Mouse (Mus musculus): ENCODE results near the gene Panx2.

Panx2 gene

DNA sequence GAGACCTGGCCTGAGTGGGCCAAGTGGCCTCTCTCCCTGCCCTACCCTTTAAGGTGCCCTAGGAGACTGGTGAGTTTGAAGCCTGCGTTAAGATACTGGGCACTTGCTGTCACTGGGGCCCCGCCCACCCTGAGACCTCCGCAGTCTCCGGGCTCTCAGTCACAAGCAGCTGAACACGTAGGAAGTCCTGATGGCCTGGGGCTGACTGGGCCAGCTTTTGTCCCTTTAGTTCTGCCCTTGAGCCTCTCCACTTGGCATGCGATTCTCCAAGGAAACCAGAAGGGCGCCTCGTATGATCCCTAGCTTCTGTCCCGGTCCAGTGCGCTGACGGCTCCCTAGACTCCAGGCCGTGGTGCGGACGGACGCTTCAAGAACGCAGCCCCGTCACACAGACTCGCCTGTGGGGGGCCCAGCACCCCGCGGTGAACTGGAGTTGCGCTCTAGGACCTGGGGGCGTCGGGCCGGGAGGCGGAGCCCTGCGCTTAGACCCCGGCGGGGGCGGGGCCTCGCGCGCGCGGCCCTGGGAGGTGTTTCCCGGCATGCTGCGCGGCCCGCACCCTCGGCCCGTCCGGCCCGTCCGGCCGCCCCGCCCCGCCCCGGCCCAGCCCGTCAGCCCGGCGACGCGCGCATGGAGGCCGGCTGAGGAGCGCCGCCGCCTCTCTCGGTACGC, 16.1 kb downstream of the Panx2 start:
- DNase-seq: peak; percentile 93

DNA sequence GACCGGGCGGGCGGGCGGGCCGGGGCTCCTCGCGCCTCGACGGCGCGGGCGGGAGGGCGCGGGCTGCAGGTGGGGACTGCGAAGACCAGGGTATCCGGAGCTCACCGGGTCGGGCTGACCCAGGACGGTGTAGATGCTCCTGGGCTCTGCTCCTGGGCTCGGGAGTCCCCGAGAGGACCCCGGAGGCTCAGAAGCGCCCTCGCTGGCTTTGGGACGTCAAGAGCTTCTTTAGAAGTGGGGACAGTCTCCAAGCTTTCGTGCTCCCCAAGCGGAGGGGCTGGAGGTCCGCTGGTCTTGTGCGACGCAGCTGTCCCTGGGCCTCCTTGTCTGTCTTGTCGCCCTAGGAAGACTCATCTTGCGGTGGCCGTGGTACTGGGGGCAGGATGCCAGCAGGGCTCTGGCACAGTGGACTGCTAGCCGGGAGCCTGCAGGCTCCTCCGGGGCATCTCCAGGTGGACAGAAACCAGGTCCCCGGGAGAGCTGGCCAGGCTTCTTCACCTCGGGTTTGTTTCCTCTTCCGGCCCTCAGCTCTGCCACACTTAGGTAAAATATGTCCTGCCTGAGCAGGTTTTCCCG, 16.7 kb downstream of the Panx2 start:
- peak; percentile 78 to 82 for DNase-seq

DNA sequence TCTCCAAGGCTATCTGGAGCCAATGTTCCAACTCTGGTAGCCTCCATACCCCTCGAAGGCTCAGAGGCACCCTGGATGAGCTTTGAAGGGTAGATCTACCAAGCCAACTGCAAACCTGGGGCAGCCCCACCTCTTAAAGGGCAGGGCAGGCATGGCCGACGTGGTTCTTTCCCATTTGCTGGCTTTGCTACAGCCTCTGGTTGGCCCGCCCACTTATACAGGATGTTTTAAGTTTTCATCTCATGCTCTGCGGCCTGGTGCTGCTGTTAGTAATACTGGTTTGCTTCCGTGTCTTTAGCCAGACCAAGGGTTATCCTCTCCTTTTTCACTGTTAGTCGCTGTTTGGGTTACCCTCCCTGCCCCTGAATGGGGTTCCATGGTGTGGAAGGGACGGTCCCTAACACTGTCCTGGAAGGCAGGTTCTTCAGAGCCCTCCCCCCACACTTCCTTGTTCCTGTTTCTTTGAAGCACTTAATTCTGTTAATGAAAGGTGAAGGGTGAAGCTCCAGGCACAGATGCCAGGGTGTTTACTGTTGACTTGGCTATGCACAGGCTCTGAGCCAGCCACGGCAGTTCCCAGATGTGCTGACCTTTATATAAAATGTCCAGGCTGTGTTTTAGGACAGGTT, 18.8 kb downstream of the Panx2 start:
- no peak for DNase-seq

DNA sequence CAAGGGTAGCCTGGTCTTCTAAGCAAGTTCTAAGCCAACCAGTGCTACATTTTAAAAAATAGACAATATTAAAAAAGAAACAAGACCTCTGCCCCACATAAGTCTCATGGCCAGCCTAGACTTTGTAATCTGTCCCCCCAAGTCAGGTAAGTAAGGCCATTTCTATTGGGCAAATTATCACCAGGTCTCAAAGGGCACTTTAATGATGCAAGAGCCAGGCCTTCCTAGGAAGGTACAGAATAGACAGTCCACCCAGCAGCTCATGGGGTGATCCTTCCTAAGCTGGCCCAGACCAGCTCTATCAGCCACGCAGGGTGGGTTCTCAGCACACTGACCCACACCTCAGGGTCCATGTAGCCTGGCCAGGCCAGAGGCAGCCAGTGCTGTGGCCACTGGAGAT, 24.4 kb downstream of the Panx2 start:
- DNase-seq: no peak

DNA sequence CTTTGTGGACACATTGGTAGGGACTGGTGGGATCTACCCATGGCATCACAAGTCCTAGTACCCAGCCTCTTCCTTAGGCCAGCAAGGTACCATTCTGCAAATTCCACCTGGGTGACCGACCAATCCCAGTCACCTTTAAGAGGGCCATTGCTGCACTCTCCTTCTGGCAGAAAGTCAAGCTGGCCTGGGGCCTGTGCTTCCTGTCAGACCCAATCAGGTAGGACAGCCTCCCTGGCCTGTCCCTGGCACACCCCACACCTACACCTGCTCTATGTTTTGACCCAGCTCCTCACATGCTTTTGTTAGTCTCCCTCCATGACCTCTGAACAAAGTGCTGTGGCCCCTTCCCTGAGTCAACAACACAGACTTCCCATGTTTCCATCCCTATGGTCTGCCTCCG, 25.3 kb downstream of the Panx2 start:
- DNase-seq: peak in 1 of 2 experiments; percentile 60

DNA sequence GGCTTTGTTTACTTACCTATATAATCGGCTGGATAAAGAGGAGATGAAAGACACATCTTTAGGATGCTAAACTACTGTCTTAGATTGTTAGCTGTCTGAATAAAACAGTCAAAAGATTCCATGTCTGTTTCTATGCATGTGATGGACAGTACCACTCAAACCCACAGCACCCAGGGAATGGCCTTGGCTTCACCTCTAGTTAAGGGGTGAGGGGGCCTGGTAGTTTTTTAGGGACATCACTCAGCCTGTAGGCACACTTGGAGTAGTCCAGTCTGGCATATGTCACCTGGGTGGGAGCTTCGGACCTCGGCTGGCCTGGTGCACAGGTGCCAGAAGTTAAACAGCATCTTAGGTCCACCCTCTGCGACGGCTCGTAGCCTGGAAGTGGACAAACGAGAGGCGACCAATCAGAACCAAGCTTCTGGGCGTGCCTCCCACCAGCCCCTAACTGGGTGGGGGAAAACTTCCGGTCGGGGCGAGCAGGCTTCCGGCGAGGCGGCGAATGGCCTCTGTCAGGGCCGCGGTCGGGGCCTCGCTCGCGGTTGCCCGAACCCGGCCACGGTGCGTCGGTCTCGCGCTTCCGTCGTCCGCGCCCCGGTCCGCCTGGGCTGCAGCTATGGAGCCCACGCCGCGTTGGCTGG, 29.2 kb downstream of the Panx2 start, which contains the start of gene Selenoo:
Selenoo (plus strand) TSS at position 478 of the 641 bp plus-strand sequence.
- peak; percentile 94 to 95 for DNase-seq

DNA sequence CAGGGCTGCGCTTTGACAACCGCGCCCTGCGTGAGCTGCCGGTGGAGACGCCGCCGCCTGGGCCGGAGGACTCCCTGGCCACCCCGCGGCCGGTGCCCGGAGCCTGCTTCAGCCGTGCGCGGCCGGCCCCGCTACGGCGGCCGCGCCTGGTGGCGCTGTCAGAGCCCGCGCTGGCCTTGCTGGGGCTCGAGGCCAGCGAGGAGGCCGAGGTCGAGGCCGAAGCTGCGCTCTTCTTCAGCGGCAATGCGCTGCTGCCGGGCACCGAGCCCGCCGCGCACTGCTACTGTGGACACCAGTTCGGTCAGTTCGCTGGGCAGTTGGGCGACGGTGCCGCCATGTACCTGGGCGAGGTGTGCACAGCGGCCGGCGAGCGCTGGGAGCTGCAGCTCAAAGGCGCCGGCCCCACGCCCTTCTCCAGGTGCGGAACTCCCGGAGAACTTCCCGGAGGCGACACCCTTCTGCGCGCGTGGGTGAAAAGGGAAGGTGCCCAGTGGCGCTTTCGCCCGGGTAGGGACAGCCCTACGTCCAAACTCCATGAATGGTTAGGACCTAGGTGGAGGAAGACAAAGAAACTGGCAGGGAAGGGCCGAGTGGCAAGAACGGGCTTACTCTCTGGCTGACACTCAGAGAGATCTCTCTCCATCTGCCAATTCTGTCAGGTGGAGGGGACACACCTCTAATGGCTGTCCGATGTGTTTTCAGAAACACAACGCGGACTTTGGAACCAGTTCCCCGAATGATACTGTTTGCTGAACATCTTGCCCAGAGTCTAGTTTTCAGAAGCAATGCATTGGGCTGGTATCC, 29.9 kb downstream of the Panx2 start:
- peak; percentile 68 to 69 for DNase-seq

DNA sequence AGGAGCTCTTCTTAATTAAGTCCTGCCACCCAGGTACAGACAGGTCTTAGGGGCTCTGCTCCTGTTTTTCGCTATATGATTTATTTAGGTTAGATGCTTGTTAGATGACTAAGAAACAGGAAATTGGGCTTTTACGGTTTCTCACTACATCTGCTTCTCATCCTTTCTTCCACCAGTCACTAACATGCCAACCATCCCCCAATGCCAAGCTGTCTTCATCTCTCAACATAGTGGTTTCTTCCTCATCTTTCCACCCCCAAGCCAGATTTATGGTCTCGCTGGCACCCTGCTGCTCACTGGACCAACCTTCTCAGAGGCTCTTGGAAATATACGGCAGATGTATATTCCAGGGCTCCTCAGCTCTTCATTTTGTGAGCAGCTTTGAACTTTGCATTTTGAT, 31.1 kb downstream of the Panx2 start:
- DNase-seq: no peak

DNA sequence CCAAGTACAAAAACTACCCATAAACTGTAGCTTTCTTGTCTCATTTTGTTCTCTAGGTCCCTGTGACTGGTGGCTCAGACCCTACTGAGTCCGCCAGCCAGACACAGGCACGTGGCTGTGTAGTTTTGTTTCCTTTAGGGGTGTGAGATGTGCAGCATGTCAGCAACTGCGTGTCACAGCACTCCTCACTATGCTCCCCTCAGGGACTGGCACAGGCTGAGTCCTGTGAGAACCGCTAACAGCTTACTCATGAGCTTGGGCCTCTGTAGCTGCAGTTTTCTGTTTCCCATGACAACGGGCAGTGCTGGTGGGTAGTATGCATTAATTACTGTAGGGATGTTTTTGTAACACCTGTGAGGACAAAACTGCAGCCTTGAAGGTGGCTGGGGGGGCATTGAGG, 32.6 kb downstream of the Panx2 start:
- no peak for DNase-seq

DNA sequence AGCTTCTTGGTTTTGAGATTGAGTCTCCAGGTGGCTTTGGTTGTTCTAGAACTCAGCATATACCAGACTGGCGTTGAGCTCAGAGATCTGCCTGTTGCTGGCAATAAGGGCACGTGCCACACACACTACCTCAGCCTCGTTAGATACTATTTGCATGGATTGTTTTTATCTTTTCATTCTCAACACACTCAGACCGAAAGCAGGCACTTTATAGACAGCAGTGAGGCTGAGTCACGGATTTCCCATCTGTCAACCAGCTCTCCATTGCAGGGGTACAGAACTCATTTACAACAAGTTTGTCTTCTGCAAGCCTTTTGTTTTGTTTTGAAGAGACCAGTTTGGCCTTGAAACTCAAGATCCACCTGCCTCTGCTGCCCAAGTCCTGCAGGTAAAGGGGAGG, 37.9 kb downstream of the Panx2 start:
- no peak for DNase-seq

DNA sequence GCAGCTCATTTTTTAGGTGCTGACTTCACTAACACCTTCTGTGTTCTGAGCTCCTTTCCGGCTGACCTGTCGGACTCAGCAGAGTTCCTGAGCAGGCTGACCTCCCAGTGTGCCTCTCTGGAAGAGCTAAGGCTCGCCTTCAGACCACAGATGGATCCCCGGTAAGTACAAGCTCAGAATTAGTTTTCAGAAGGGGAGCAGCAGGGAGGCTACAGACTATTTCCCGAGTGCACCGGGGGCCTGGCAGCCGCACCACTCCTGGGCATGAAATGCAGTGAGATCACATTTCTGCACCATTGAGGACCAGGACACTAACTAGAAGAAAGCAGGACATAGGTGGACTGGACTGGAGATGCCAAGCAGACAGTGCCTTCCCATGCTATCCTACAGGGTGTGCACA, 39.1 kb downstream of the Panx2 start:
- DNase-seq: peak; percentile 47 to 69

DNA sequence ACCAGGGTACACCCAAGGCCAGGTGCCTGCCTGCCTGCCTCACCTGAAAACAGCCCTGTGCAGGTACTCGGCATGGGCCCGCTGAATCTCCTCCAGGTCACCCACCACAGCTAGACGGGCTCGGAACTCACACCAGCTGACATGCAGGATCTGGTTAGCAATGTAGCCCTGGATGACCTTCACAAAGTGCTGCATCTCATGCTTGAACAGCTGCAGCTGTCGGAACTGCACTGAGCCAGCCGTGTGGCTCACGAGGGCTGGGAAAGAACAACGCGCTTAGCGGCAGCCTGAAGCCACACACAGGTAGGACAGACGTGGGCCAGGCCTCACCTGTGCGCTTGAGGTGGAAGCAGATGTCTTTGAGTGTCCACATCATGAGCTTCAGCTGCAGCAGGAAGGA, 41.3 kb downstream of the Panx2 start:
- DNase-seq: no peak

DNA sequence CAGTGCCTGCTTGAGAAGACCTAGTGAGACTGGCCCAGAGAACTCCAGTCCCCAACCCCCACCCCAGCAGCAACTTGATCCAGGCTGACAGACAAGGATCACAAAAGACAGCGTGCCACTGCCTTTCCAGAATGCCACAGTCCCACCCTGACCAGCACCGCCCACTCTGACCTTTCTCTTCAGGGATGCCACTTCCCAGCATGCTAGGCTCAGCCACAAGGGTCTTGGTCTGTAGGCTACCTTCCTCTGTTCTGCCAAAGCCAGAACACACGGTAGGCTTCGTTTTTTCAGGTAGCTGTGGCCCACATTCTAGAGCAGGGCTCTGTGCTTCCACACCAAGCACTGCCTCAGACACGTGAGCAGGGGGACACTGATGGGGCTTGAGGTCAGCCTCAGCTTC, 43.1 kb downstream of the Panx2 start:
- DNase-seq: no peak

DNA sequence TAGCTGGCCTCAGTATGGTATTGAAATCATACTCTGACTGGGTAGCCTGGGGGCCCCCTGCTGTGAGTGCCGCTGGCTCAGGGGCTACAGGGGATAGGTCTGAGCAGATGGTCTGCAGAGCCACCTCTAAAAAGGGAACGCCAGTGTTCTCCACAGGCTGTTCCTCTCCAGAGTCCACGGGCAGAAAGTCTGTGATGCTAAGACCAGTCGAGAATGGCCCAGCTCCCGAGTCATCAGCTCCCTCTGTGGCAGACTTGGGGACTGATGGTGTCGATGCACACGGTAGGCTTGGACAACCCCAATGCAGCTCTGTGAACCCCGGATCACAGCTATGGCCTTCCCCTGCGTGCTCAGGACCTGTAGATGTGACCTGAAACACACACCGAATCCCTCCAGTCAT, 44.4 kb downstream of the Panx2 start:
- DNase-seq: peak; percentile 71 to 72

DNA sequence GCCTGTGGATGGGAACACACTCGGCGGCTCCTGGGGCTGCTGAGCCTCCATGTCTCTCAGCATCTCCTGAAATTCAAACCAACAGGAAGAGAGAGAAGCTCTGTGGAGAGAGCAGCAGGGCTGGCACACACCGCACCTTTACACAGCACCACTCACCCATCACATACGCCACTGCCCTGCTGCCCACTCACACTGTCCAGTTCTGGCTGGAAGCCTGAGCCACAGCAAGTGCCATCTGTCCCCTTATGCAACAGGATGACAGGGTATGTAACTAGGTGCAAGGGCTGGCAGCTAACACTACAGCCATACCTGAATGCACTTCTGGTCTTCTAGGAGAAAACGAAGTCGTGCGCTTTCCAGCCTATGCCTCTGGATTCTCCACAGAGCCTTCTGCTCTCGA, 44.9 kb downstream of the Panx2 start:
- DNase-seq: peak; percentile 94 to 95

DNA sequence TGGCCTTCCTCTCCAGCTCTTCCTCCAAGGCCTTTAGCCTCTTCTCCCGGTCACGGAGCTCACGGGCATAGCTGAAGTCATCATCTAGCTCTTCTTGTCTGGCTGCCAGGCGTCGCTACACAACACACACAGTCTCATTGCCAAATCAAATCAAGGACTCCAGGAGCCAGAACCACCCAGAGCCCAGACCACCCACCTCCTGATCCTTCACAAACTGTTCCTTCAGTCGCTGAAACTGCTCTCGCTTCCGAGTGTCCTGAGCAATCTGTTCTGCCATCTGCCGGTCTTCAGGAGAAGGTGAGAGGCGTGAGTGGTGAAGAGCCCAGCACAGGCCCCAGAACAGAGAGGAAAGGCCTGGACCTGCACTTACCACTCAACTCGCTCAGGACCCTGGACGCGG, 46.5 kb downstream of the Panx2 start:
- DNase-seq: peak; percentile 73 to 75

DNA sequence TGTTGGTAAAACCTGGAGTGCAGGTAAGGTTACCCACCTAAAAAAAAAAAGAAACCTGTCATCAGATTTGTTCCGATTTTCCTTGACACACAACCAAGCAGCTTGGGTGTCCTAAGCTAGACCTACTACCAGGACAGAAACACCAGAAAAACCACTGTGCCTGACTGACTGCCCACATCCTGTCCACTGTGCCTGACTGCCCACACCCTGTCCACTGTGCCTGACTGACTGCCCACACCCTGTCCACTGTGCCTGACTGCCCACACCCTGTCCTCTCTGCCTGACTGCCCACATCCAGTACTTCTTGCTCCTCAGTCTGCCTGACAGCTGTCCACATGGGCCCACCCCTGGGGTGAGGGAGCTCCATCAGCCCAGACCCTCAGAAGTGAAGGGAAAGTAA, 47.4 kb downstream of the Panx2 start:
- DNase-seq: no peak

DNA sequence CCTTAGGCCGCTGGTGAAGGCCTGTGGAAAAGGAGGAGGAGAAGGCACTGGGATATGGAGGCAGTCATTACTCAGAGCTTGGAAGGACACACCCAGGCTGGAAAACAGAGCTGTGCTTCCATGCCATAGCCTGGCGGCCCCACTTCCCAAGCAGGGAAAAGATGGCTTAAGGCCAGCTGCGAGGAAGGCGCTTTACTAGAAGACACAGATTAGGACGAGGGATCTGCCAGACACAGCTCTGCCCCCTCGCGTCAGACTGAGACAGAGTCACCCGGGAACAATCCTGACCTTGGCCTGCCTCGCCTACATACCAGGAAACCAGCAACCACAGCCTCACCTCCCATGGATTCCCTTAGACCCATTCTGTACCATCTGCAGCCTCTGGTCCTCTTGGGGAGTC, 50.6 kb downstream of the Panx2 start:
- peak; percentile 64 to 73 for DNase-seq

DNA sequence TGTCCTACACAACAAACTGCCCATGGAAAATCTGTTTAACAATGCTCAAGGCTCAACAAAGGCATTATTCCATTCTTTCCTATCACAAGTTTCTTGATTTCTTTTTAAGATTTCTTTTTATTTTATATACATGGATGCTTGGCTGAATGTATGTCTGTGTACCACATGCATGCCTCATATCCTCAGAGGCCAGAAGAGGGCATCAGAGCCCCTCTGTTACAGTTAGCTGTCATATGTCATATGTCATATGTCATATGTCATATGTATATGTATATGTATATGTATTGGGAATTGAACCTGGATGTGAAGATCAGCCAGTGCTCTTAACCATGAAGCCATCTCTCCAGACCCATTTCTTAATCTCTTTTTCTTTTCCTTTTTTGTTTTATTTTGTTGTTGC, 58.5 kb downstream of the Panx2 start:
- no peak for DNase-seq

DNA sequence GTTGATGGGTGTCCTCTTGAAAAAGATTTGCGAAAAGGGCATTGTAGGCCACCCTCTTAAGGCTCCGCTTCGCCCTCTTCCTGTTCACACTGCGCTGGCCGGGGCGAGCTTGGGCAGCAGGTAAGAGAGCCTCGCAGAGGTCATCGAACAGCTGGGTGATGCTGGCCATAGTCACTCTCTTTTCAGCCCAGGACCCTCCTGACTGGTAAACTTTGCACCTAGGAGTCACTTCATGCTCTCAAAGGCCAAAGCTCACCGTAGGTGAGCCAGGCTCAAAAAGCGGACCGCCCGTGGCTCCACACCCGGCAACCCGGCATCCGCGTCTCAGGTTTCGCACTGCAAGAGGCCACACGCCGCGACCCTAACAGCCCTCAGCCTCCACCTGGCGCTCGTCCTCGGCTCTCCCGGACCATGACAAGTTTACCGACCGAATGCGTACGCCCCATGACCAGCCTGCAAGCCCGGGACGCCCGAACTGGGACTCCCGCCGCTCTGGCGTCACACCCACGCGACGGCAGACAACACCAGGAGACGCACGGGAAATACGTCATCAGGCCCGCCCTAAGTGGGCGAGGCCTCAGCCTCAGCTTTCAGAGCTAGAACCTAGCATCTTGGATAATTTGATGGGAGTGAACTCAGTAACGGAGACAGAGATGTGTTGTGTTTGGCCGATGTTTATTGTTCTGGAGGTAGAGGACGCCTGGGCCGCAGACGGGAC, 63.3 kb downstream of the Panx2 start, which contains the start of gene Tubgcp6:
Tubgcp6 (minus strand) TSS at position 464 of the 718 bp plus-strand sequence.
- DNase-seq: peak; percentile 96 to 98
